Mouse (Mus musculus) C2C12 (cell line): ENCODE measurements around the gene Tradd.

Source experiments
- CEBPB ChIP-seq: IDR thresholded peaks from one replicate; pipeline ENCODE4 v1.6.1; 2011; ENCODE audit warnings: low read depth, mild to moderate bottlenecking, control low read depth, moderate library complexity
- CTCF ChIP-seq: IDR thresholded peaks from one replicate; pipeline ENCODE4 v1.5.1; 2011; ENCODE audit not compliant: control insufficient read depth, insufficient read depth, insufficient read length
- FOSL1 ChIP-seq: IDR thresholded peaks from one replicate; pipeline ENCODE4 v1.8.0; 2011; ENCODE audit warnings: mild to moderate bottlenecking, low read length; ENCODE audit not compliant: poor library complexity, insufficient read depth, severe bottlenecking
- MAX ChIP-seq: IDR thresholded peaks from one replicate; pipeline ENCODE4 v1.6.1; 2011; ENCODE audit warnings: mild to moderate bottlenecking, control low read depth
- MYOD1 ChIP-seq: IDR thresholded peaks from one replicate; pipeline ENCODE4 v1.6.1; 2011; ENCODE audit warnings: low read depth; ENCODE audit not compliant: control insufficient read depth, insufficient read length
- MYOG ChIP-seq: IDR thresholded peaks from one replicate; pipeline ENCODE4 v1.6.1; 2011; ENCODE audit not compliant: control insufficient read depth, insufficient read length; ENCODE audit errors: extremely low read depth
- USF1 ChIP-seq: IDR thresholded peaks from one replicate; pipeline ENCODE4 v1.6.1; 2011; ENCODE audit warnings: low read depth, mild to moderate bottlenecking, control low read depth, moderate library complexity

DNA sequence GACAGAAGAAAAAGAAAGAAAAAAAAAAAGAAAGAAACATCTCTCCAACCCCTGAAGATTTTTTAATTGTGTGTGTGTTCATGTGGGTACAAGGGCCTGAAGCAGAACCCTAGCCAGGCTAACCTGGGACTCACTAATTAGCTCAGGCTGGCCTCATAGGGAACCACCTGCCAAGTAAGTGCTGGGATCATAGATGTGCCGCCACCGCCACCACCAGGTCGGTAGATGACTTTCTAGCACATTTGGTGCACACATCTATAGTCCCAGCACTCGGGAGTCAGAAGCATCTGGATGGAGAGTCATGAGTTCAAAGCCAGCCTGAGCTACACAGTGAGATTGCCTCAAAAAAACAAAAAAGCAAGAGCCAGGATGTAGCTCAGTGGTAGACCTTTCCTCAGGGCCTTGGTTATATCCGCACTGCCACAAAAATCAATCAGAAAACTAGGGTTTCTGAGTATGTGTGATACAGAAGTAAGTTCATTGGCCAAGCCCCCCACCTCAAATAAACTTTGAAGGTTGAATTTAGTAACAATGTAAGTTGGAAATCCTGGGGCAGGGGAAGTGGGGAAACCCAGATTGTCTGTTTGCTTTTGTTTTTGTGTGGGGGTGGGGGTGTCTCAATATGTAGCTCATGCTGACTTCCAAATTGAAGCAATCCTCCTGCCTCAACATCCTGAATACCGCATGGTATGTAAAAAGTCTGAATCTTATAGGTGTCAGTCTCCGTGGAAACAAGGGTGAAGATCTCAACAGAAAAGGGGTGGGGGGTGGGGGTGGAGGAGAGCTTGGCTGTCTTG lies 6.9 kb downstream of the Tradd start:
- no peak for TF ChIP-seq CTCF
- TF ChIP-seq MAX, result no peak
- TF ChIP-seq USF1, result no peak
- TF ChIP-seq MYOG, result no peak
- no peak for TF ChIP-seq CEBPB
- TF ChIP-seq FOSL1, result no peak
- TF ChIP-seq MYOD1, result no peak
